Mouse (Mus musculus): ENCODE measurements around the gene Samd9l. TPM values are rescaled to one million over a fixed set of nuclear protein-coding genes. Genes with fewer than 3 reads are reported as not detected.
"Not testable (repeated sequence)": the region's sequence is repeated elsewhere in the genome, so short reads cannot be mapped to it uniquely, and the experiment has no call there.

Gene Samd9l
- polyA plus RNA-seq, 1 experiment from 2014 or later, result 0.83 TPM

DNA sequence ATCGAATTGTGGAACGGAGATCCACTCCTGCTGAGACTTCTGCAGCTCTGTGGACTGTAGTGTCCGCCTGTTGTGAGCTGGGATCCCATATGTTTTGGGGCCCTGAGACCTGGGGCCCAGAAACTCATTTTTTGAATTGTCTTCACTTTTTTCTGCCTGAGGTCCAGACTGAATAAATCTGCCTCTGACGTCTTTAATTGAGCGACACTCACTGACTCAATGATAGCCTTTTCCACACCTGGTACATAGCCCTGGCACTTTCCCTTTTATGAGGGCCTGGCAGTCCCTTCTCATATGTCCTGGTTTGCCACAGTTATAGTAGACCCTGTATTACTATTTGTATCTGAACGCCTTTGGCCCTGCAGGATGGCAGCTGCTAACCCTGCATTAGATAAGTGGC is 60.2 kb downstream of the Samd9l start:
- not testable (repeated sequence) for H3K36me3 ChIP-seq; H3K4me2 ChIP-seq (replicated peaks); H3K9me3 ChIP-seq; ATAC-seq (ENCODE audit: insufficient number of reproducible peaks, insufficient read depth, low FRiP score, low TSS enrichment); H3K27ac ChIP-seq; H3K27me3 ChIP-seq; H3K9ac ChIP-seq; H3K4me3 ChIP-seq; H3K4me1 ChIP-seq
- WGBS, result 81% methylated on average over 6 of the region's 6 CpGs

Other genes starting within 250 kb of the Samd9l start
- gene Hepacam2, start 98.7 kb upstream of the Samd9l start, polyA plus RNA-seq (2016; fragmentation: Nextera tagmentation; extraction: Ambion mirVana), result 0.11 and 0.24 TPM in 2 replicates
- gene Vps50, start 98.8 kb upstream of the Samd9l start, polyA plus RNA-seq (2016; fragmentation: Nextera tagmentation; extraction: Ambion mirVana), result 35.8 and 38.2 TPM in 2 replicates